Mouse (Mus musculus) thymus, adult 2 months (tissue): ENCODE measurements around the gene Atn1.

Experiments used
- CTCF ChIP-seq: fragments of 200-500 bp; IDR thresholded peaks from 2 replicates; pipeline ENCODE4 v1.5.1; 2012; ENCODE audit warnings: mild to moderate bottlenecking, control low read depth, low read length, moderate library complexity, borderline replicate concordance; ENCODE audit not compliant: control insufficient read depth, poor library complexity, insufficient read depth; ENCODE audit errors: extremely low read depth
- POLR2A ChIP-seq: fragments of 200-500 bp; IDR thresholded peaks from 2 replicates; pipeline ENCODE4 v1.6.1; 2012; ENCODE audit warnings: mild to moderate bottlenecking, low read length, control low read depth, moderate library complexity; ENCODE audit not compliant: control insufficient read depth, poor library complexity, insufficient read depth; ENCODE audit errors: extremely low read depth

DNA sequence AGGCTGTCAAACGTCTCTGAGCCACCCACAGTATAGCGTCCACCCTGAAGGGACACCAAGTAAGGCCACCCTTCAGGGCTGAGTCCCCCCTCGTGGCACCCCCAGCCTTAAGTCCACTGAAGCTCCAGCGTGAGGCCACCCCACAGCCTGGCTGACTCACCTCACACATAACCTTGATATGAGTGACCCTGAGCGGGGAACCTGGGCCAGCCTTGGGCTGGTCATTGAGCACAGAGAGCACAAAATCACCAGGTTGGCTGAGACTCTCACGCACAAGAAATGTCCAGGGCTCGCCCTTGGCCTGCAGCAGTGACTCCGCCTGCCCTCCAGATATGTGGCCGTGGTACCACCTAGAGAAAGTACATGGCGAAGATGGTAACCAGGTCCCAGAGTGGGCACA is 27.7 kb downstream of the Atn1 start:
- TF ChIP-seq CTCF (no peak), POLR2A (no peak)
